Mouse (Mus musculus): ENCODE results near the gene Frmd4a. TPM values are rescaled to one million over a fixed set of nuclear protein-coding genes. Genes with fewer than 3 reads are reported as not detected.

Gene Frmd4a
- polyA plus RNA-seq, 1 experiment: 4.2 TPM

DNA sequence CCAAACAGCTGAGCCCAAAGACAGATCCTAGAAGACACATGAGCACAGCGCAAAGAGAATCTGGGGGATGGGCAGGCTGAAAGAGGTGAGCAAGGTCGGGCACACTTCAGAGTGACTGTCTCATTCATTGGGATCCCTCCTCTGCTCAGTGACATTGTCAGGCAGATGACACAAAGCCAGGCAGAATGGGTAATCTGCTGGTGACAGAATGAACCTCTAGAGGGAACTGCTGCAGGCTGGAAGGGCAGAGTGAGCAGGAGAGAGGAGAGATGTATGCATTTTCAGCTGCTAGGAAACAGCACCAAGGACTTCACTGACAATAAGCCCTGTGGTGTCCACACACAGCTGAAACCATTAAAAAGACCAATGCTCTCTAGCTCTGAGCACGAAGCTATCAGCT is 211.0 kb downstream of the Frmd4a start:
- no peak overlapping the region for H3K27ac ChIP-seq (ENCODE audit: insufficient read depth, low read depth, low read length)
- TF ChIP-seq CTCF (IDR thresholded peaks at IDR 0.05; ENCODE audit: extremely low read depth, insufficient read length, insufficient replicate concordance, low read depth, low read length) (no peak), POLR2A (IDR thresholded peaks at IDR 0.05; ENCODE audit: low read depth, low read length) (no peak)
- WGBS: 56% methylated on average over 3 of the region's 3 CpGs
- no peak overlapping the region for H3K4me3 ChIP-seq (ENCODE audit: low read depth, low read length)
- H3K27me3 ChIP-seq (ENCODE audit: control insufficient read depth, insufficient read depth, low read length): no peaks in the 10 kb centered on the region
- H3K36me3 ChIP-seq (ENCODE audit: control insufficient read depth, insufficient read depth, low read length): no peaks in the 10 kb centered on the region
- peaks cover 9% of the 10 kb centered on the region; the same call in 1 of the 2 replicates for H3K4me1 ChIP-seq (ENCODE audit: control insufficient read depth, insufficient read depth, insufficient read length, low read length)

DNA sequence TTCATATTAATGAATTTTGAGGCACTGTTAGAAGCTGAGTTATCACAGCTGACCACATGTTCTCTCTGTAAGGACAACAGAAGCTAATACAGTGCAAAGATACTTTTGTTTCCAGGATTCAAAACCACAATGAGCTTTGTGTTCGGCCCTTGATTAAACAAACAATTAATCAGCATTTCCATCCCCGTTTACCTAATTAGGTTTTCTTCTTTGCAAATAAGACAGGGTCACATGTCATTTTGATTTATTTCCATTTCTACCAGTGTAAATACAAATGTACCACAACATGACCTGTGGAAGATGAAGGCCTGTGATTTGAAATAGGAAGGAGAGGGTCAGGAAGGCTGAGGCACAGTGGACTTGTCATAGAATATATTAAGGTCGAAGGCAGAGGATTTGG is 214.8 kb downstream of the Frmd4a start:
- Histone ChIP-seq H3K4me3 (ENCODE audit: low read depth, low read length) (no peak overlapping the region), H3K36me3 (ENCODE audit: control insufficient read depth, insufficient read depth, low read length) (no peaks in the 10 kb centered on the region), H3K4me1 (ENCODE audit: control insufficient read depth, insufficient read depth, insufficient read length, low read length) (peaks cover 2% of the 10 kb centered on the region; the same call in 1 of the 2 replicates), H3K27ac (ENCODE audit: insufficient read depth, low read depth, low read length) (no peak overlapping the region), H3K27me3 (ENCODE audit: control insufficient read depth, insufficient read depth, low read length) (no peaks in the 10 kb centered on the region)
- 42% methylated on average over 3 of the region's 3 CpGs for WGBS
- TF ChIP-seq CTCF (IDR thresholded peaks at IDR 0.05; ENCODE audit: extremely low read depth, insufficient read length, insufficient replicate concordance, low read depth, low read length) (no peak), POLR2A (IDR thresholded peaks at IDR 0.05; ENCODE audit: low read depth, low read length) (no peak)

DNA sequence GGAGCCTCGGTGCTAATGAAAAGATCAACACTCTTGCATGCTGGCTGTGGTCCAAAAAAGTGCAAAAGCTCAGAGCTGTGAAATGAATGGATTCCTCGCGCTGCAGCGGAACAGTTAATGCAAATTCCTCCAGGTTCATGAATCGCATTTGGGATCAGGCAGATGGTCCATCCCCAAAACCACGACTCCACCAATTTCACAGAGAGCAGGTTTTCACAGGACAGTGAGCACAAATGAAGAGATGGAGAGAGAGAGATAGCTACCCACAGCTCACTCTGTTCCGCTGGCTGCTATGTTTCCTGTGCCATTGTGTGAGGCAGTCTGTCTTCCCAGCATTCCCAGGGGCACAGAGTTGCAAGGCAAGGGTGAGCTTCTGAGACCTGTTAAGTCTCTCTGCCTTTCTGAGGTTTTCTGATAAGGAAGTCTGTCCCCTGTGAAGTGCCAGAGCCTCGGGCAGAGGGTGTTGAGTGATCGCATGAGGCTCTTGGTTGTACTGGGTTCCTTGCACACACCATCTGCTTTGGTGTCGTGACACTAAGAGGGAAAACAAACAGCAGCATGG is 215.3 kb downstream of the Frmd4a start:
- Histone ChIP-seq H3K4me1 (ENCODE audit: control insufficient read depth, insufficient read depth, insufficient read length, low read length) (peaks cover 2% of the 10 kb centered on the region; the same call in 1 of the 2 replicates), H3K27me3 (ENCODE audit: control insufficient read depth, insufficient read depth, low read length) (no peaks in the 10 kb centered on the region), H3K27ac (ENCODE audit: insufficient read depth, low read depth, low read length) (no peak overlapping the region), H3K36me3 (ENCODE audit: control insufficient read depth, insufficient read depth, low read length) (no peaks in the 10 kb centered on the region), H3K4me3 (ENCODE audit: low read depth, low read length) (no peak overlapping the region)
- 46% methylated on average over 10 of the region's 10 CpGs for WGBS
- no peak for TF ChIP-seq POLR2A (IDR thresholded peaks at IDR 0.05; ENCODE audit: low read depth, low read length)
- TF ChIP-seq CTCF (IDR thresholded peaks at IDR 0.05; ENCODE audit: extremely low read depth, insufficient read length, insufficient replicate concordance, low read depth, low read length): no peak

DNA sequence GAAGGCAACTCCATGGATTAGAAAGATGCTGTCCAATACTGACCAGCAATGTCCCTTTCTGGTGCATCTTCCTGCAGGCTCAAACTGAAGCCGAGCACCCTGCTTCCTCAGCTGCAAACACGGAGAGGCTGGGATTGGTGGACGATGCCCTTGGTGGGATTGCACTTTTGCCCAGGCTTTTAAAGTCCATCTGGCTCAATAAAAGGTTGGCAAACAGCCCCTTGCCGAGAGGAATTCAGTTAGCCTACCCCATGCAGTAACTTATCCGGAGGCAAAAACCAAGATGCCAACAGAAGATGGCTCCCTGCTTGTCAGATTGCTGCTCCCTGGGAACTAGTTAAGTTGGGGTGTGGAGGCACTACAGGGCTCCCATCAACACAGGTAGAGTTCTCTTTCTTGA is 220.2 kb downstream of the Frmd4a start:
- H3K27ac ChIP-seq (ENCODE audit: insufficient read depth, low read depth, low read length): no peak overlapping the region
- H3K27me3 ChIP-seq (ENCODE audit: control insufficient read depth, insufficient read depth, low read length): no peaks in the 10 kb centered on the region
- no peak for TF ChIP-seq POLR2A (IDR thresholded peaks at IDR 0.05; ENCODE audit: low read depth, low read length)
- no peak for TF ChIP-seq CTCF (IDR thresholded peaks at IDR 0.05; ENCODE audit: extremely low read depth, insufficient read length, insufficient replicate concordance, low read depth, low read length)
- no peaks in the 10 kb centered on the region for H3K36me3 ChIP-seq (ENCODE audit: control insufficient read depth, insufficient read depth, low read length)
- H3K4me1 ChIP-seq (ENCODE audit: control insufficient read depth, insufficient read depth, insufficient read length, low read length): peaks cover 2% of the 10 kb centered on the region; the same call in 1 of the 2 replicates
- no peak overlapping the region for H3K4me3 ChIP-seq (ENCODE audit: low read depth, low read length)
- 27% methylated on average over 5 of the region's 5 CpGs for WGBS

DNA sequence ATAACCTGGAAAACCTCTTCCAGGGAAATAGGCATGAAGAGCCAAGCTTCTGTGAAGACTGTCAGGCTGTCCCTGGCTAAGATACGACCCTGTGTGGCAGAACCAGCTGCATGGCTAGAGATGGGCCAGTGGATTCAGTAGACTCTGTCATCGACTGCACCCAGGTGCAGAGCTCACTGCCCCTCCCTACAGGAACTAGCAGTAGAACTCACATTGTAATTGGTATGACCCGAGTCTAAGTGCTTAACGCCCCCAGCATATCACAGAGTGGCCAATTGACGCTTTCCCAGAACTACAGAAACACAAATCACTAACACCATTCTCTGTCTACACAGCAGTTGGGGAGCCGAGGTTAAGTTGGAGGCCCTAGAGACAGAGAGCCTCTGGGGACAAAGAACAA is 232.2 kb downstream of the Frmd4a start:
- H3K4me1 ChIP-seq (ENCODE audit: control insufficient read depth, insufficient read depth, insufficient read length, low read length): peaks cover 17% of the 10 kb centered on the region
- H3K27me3 ChIP-seq (ENCODE audit: control insufficient read depth, insufficient read depth, low read length): no peaks in the 10 kb centered on the region
- H3K4me3 ChIP-seq (ENCODE audit: low read depth, low read length): no peak overlapping the region
- no peak overlapping the region for H3K27ac ChIP-seq (ENCODE audit: insufficient read depth, low read depth, low read length)
- no peaks in the 10 kb centered on the region for H3K36me3 ChIP-seq (ENCODE audit: control insufficient read depth, insufficient read depth, low read length)
- TF ChIP-seq POLR2A (IDR thresholded peaks at IDR 0.05; ENCODE audit: low read depth, low read length) (no peak), CTCF (IDR thresholded peaks at IDR 0.05; ENCODE audit: extremely low read depth, insufficient read length, insufficient replicate concordance, low read depth, low read length) (no peak)
- 21% methylated on average over 6 of the region's 6 CpGs for WGBS

DNA sequence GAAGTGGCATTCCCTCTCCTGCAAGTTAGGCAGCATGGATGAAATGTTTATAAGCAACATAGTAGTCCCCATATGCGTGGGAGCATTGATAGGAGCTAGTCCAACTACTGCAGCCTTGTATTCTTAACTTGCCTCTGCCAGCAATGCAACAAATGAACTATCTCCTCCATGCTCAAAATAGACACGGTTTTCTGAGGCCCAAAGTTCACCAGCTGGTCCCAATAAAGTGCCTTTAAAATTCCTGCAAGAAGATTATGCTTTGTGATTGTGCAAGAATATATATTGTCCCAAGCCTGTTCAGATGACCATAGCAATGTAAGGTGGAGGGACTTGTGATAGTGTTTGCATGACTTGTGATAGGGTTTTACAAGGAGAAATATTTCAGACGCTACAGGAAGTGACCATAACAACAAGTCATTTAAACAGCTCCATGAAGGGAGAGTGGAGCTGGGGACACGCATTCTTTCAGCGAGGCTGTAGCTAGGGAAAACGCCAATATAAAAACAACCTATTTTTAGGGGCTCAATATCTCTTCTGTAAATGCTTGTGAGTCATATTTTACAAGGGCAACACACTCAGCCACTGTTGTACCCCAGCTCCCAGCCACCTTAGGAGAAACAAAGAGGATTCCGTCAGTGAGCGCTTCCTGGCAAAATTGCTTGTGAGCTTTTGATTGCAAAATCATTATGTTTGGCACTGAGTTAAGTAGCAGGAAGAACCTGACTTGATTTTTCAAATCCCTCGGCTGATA is 235.2 kb downstream of the Frmd4a start:
- H3K36me3 ChIP-seq (ENCODE audit: control insufficient read depth, insufficient read depth, low read length): no peaks in the 10 kb centered on the region
- no peak overlapping the region for H3K4me3 ChIP-seq (ENCODE audit: low read depth, low read length)
- TF ChIP-seq CTCF (IDR thresholded peaks at IDR 0.05; ENCODE audit: extremely low read depth, insufficient read length, insufficient replicate concordance, low read depth, low read length): no peak
- no peak for TF ChIP-seq POLR2A (IDR thresholded peaks at IDR 0.05; ENCODE audit: low read depth, low read length)
- no peaks in the 10 kb centered on the region for H3K27me3 ChIP-seq (ENCODE audit: control insufficient read depth, insufficient read depth, low read length)
- H3K4me1 ChIP-seq (ENCODE audit: control insufficient read depth, insufficient read depth, insufficient read length, low read length): peaks cover 17% of the 10 kb centered on the region
- 0 out of 2 replicates have a peak overlapping the region, but pooled peaks have one; percentile 18 for H3K27ac ChIP-seq (ENCODE audit: insufficient read depth, low read depth, low read length)
- 37% methylated on average over 9 of the region's 9 CpGs for WGBS

DNA sequence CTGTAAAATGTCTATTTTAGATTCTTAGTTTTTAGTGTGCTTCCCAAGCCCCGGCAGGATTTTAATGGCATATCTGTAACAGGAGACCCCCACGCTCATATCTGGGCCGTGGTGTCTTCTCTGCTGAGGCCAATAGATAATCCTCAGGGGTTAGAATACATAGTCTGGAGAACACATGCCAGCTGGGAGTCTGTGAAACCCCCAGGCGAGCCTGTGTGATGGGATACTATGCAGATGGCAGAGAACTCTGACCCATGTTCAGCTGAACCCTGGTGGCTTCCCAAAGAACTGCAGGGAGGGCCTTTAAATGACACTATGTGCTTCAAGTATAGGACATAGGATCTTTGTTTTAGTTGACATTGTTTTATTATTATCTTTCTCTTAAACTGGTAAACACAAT is 235.8 kb downstream of the Frmd4a start:
- Histone ChIP-seq H3K27ac (ENCODE audit: insufficient read depth, low read depth, low read length) (no peak overlapping the region), H3K4me1 (ENCODE audit: control insufficient read depth, insufficient read depth, insufficient read length, low read length) (peaks cover 17% of the 10 kb centered on the region), H3K4me3 (ENCODE audit: low read depth, low read length) (no peak overlapping the region), H3K27me3 (ENCODE audit: control insufficient read depth, insufficient read depth, low read length) (no peaks in the 10 kb centered on the region), H3K36me3 (ENCODE audit: control insufficient read depth, insufficient read depth, low read length) (no peaks in the 10 kb centered on the region)
- TF ChIP-seq POLR2A (IDR thresholded peaks at IDR 0.05; ENCODE audit: low read depth, low read length): no peak
- TF ChIP-seq CTCF (IDR thresholded peaks at IDR 0.05; ENCODE audit: extremely low read depth, insufficient read length, insufficient replicate concordance, low read depth, low read length): peak; percentile 38; the same call in 1 of the 2 replicates
- 33% methylated on average over 4 of the region's 4 CpGs for WGBS
